Mouse (Mus musculus) erythroblast, embryonic 14.5 days (primary cell): Measurements from ENCODE around the gene Cadps.

Experiments
- GATA1 ChIP-seq: IDR thresholded peaks from 2 replicates; pipeline ENCODE4 v1.6.1; 2012; ENCODE audit warnings: low read length, inconsistent platforms, mixed read lengths
- TAL1 ChIP-seq: IDR thresholded peaks from 3 replicates; pipeline ENCODE4 v1.6.1; 2012; ENCODE audit warnings: low read length, inconsistent platforms, mixed read lengths

DNA sequence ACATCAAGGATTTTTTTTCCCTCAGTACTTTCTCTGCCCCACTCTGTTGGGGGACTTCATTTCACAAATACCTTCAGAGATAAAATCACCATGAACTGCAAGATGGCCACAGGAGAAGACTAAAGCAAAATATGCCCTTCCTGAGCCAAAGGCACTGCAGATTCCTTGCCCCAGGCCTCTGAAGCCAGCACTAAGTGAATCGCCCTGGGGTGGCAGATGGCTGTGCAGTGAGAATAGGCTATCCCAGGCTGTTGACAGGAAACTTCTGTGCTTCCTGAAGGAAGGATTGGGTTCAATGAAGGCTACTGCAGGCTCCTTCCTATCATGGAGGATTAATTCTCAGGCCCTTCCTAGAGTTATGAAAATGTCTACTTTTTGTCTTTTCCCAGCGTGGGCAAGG lies 268.4 kb downstream of the Cadps start:
- TF ChIP-seq GATA1 = no peak
- no peak for TF ChIP-seq TAL1
